Mouse (Mus musculus) limb, embryonic 15.5 days (tissue): ENCODE measurements around the gene Slco2a1. TPM values are rescaled to one million over a fixed set of nuclear protein-coding genes. Genes with fewer than 3 reads are reported as not detected.
A peak's percentile ranks its signal among the peaks of the same experiment; 100 is the strongest.
"Not testable (repeated sequence)": the region's sequence is repeated elsewhere in the genome, so short reads cannot be mapped to it uniquely, and the experiment has no call there.

Experiments
- ATAC-seq: fragments of 200-750 bp; cut with Nextera tagmentation; 2 replicates; pipeline ENCODE4 v1.8.0; 2017; ENCODE audit warnings: low read depth, moderate TSS enrichment; ENCODE audit not compliant: insufficient number of reproducible peaks, low FRiP score, low TSS enrichment
- H3K27ac ChIP-seq: fragments of 300-500 bp; sonication (generic); 2 replicates; pipeline ENCODE4 v1.5.1; 2015; ENCODE audit warnings: moderate library complexity, mild to moderate bottlenecking, inconsistent platforms
- H3K27me3 ChIP-seq: fragments of 300-500 bp; sonication (generic); 2 replicates; pipeline ENCODE4 v1.6.1; 2015; ENCODE audit warnings: inconsistent platforms
- H3K36me3 ChIP-seq: fragments of 300-500 bp; sonication (generic); 2 replicates; pipeline ENCODE4 v1.6.1; 2015; ENCODE audit warnings: inconsistent platforms
- H3K4me1 ChIP-seq: fragments of 300-500 bp; sonication (generic); 2 replicates; pipeline ENCODE4 v1.6.1; 2015; ENCODE audit warnings: inconsistent platforms
- H3K4me2 ChIP-seq: fragments of 300-500 bp; sonication (generic); 2 replicates; pipeline ENCODE4 v1.6.1; 2015; ENCODE audit warnings: mild to moderate bottlenecking, inconsistent platforms
- H3K4me3 ChIP-seq: fragments of 300-500 bp; sonication (generic); 2 replicates; pipeline ENCODE4 v1.5.1; 2015; ENCODE audit warnings: mild to moderate bottlenecking, inconsistent platforms
- H3K9ac ChIP-seq: fragments of 300-500 bp; sonication (generic); 2 replicates; pipeline ENCODE4 v1.6.1; 2015; ENCODE audit warnings: inconsistent platforms
- H3K9me3 ChIP-seq: fragments of 300-500 bp; sonication (generic); 2 replicates; pipeline ENCODE4 v1.6.1; 2016; ENCODE audit warnings: inconsistent platforms
- WGBS: fragments of 180-500 bp; shearing (Covaris S2); methylation state at CpG from one replicate; pipeline ENCODE4 v1.1.7; 2015; 5-methylcytosine and 5-hydroxymethylcytosine counted together
- polyA plus RNA-seq: library from polyadenylated mRNA; unstranded; fragments of >200 nt; fragmentation: Nextera tagmentation; extraction: Ambion mirVana; gene quantifications from 2 replicates; pipeline ENCODE4 v1.2.1, GENCODE M21; 2015

The Slco2a1 gene
- polyA plus RNA-seq, 1 experiment from 2014 or later = 6.2 TPM

- under 1% methylated on average over 19 of the region's 19 CpGs for WGBS
- peak overlapping the region; percentile 42 for H3K9ac ChIP-seq
- peak overlapping the region; percentile 46 for H3K4me3 ChIP-seq
- no peaks in the 10 kb centered on the region for H3K9me3 ChIP-seq
- no peaks in the 10 kb centered on the region for H3K27me3 ChIP-seq
- H3K4me2 ChIP-seq = peak overlapping the region; percentile 87
- no peaks in the 10 kb centered on the region for H3K36me3 ChIP-seq
- ATAC-seq = peak; percentile 79
- H3K4me1 ChIP-seq = peaks cover 9% of the 10 kb centered on the region
- H3K27ac ChIP-seq = no peak overlapping the region
Measured at GRCm38 (mm10) chr9:103092248-103092647, 103.7 kb downstream of the Slco2a1 start.

DNA sequence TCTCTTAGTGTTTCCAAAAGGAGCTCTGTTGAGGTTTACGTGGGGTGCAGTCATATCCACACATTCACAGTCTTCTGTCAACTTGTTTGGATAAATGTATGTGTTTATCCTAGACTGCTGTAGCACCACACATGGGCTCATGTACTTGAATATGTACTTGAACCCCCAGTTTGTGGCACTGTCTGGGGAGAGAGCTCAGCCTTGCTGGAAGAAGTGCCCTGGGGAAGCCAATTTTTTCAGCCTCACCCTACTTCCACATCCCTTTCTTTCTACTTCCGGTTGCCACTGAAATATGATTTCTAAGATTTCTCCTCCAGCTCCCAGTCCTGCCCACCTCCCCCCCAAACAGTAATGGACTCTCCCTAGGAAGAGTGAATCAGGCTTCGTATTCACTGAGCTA lies 105.2 kb downstream of the Slco2a1 start:
- ATAC-seq = no peak
- no peaks in the 10 kb centered on the region for H3K36me3 ChIP-seq
- no peaks in the 10 kb centered on the region for H3K27me3 ChIP-seq
- 82% methylated on average over 3 of the region's 3 CpGs for WGBS
- no peak overlapping the region for H3K4me3 ChIP-seq
- H3K4me1 ChIP-seq = peaks cover 9% of the 10 kb centered on the region
- no peaks in the 10 kb centered on the region for H3K9me3 ChIP-seq
- no peak overlapping the region for H3K27ac ChIP-seq
- no peak overlapping the region for H3K4me2 ChIP-seq
- no peak overlapping the region for H3K9ac ChIP-seq

- Histone ChIP-seq H3K4me2 (peak overlapping the region; percentile 39), H3K4me3 (peak overlapping the region; percentile 46), H3K27ac (peak overlapping the region; percentile 69; the same call in 1 of the 2 replicates), H3K27me3 (peaks cover 30% of the 10 kb centered on the region), H3K4me1 (peaks cover 24% of the 10 kb centered on the region)
- 11% methylated on average over 9 of the region's 14 CpGs for WGBS
- H3K9me3 ChIP-seq, ATAC-seq, H3K9ac ChIP-seq, H3K36me3 ChIP-seq: not testable (repeated sequence)
Measured at GRCm38 (mm10) chr9:103108341-103108798, 119.9 kb downstream of the Slco2a1 start.

GRCm38 (mm10) chr9:103108943-103109670 lies 120.6 kb downstream of the Slco2a1 start:
- H3K27ac ChIP-seq = peak overlapping the region; percentile 50; the same call in 1 of the 2 replicates

GRCm38 (mm10) chr9:103109911-103110310 lies 121.4 kb downstream of the Slco2a1 start:
- Histone ChIP-seq H3K36me3 (no peaks in the 10 kb centered on the region), H3K27me3 (peaks cover 46% of the 10 kb centered on the region), H3K4me3 (no peak overlapping the region), H3K9me3 (no peaks in the 10 kb centered on the region), H3K4me1 (peaks cover 26% of the 10 kb centered on the region), H3K27ac (no peak overlapping the region), H3K4me2 (no peak overlapping the region), H3K9ac (no peak overlapping the region)
- ATAC-seq = no peak
- 71% methylated on average over 2 of the region's 2 CpGs for WGBS

More at GRCm38 (mm10) chr9:103108943-103109670, 120.6 kb downstream of the Slco2a1 start:
- Histone ChIP-seq H3K9me3 (no peaks in the 10 kb centered on the region), H3K9ac (peak overlapping the region; percentile 33), H3K4me2 (peak overlapping the region; percentile 53), H3K4me3 (peak overlapping the region; percentile 46), H3K27me3 (peaks cover 38% of the 10 kb centered on the region), H3K36me3 (no peaks in the 10 kb centered on the region), H3K4me1 (peaks cover 26% of the 10 kb centered on the region)
- WGBS = 29% methylated on average over 18 of the region's 18 CpGs
- ATAC-seq = no peak

GRCm38 (mm10) chr9:103110727-103111501 lies 122.4 kb downstream of the Slco2a1 start:
- Histone ChIP-seq H3K9me3 (no peaks in the 10 kb centered on the region), H3K27me3 (peaks cover 49% of the 10 kb centered on the region), H3K27ac (no peak overlapping the region), H3K4me3 (peak overlapping the region; percentile 62), H3K4me2 (peak overlapping the region; percentile 94), H3K4me1 (peaks cover 26% of the 10 kb centered on the region), H3K36me3 (no peaks in the 10 kb centered on the region), H3K9ac (0 out of 2 replicates have a peak overlapping the region, but pooled peaks have one; percentile 61)
- ATAC-seq = no peak
- WGBS = 15% methylated on average over 18 of the region's 18 CpGs

- peaks cover 49% of the 10 kb centered on the region for H3K27me3 ChIP-seq
- H3K9ac ChIP-seq = peak within 1 kb of the TSS; percentile 61; the same call in 1 of the 2 replicates
- H3K4me3 ChIP-seq = peak within 1 kb of the TSS; percentile 62
- H3K36me3 ChIP-seq = no peaks in the 10 kb centered on the region
- under 1% methylated on average over 59 of the region's 81 CpGs for WGBS
- peaks cover 26% of the 10 kb centered on the region for H3K4me1 ChIP-seq
- no peak within 1 kb of the TSS for H3K27ac ChIP-seq
- ATAC-seq = 0 out of 2 replicates have a peak, but pooled peaks have one; percentile 46
- no peaks in the 10 kb centered on the region for H3K9me3 ChIP-seq
- peak within 1 kb of the TSS; percentile 94 for H3K4me2 ChIP-seq
Measured at GRCm38 (mm10) chr9:103111621-103112470, 123.3 kb downstream of the Slco2a1 start, which contains the start of gene Rab6b. Rab6b (plus strand) TSS chr9:103111787.

DNA sequence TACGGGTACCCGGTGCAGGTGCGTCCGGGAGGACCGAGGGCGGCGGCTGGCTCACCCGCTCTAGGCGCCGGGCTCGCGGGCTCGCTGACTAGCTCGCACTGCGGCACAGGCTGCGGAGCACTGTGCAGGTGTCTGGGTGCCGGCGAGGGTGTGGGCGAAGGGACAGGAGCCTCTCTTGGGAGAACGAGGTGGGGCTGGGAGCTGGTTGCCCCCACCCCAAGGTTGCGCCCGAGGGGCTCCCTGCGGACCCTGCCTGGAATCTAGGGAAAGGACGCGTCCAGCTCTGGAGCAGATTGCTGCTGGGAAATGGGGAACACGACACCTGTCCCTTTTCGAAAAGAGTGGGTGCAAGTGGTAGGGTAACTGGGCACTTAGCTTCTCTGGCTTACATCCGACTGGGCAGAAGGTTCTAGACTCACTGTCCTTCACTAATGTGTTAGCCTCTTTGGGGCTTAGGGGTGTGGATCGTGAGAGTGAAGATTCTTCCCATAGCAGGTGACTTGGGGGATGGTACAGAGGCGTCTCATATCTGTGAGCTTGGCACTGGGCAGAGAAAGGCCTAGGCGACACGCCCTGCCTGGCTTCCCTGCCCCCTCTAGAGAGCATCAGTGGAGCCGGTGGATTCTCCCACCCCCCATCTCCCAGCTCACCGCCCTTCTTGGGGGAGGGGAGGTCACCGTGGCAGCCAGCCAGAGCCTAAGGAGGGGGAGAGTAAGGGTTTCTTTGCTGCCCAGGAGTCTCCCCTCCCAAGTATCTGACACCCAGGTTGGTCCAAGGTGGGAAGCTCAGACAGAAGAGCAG lies 124.2 kb downstream of the Slco2a1 start:
- ATAC-seq = peak; percentile 16; the same call in 1 of the 2 replicates
- Histone ChIP-seq H3K27ac (no peak overlapping the region), H3K9me3 (no peaks in the 10 kb centered on the region), H3K4me1 (peaks cover 26% of the 10 kb centered on the region), H3K4me2 (peak overlapping the region; percentile 94), H3K4me3 (peak overlapping the region; percentile 62), H3K27me3 (peaks cover 49% of the 10 kb centered on the region), H3K36me3 (no peaks in the 10 kb centered on the region), H3K9ac (0 out of 2 replicates have a peak overlapping the region, but pooled peaks have one; percentile 61)
- WGBS = 2% methylated on average over 35 of the region's 35 CpGs

DNA sequence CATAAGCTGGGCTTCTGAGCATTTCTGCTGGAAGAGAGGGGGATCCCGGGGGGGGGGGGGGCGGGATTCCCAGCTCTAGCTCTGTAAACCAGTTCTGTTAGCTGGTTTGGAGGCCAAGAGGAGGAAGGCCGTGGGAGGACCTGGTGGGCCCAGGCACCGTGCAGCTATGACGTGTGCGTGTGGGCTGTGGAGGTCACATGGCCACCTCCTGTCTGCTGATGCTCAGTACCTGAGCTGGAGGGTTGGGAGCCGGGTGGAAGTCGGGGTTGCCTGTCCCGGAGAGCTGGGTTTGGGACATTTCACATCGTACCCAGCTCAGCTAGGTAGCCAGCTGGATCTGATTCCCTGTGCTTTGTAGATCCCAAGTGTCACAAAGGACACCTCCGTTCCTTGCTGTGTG lies 124.8 kb downstream of the Slco2a1 start:
- Histone ChIP-seq H3K9ac (no peak overlapping the region), H3K4me1 (peaks cover 26% of the 10 kb centered on the region), H3K27me3 (peaks cover 49% of the 10 kb centered on the region), H3K4me3 (no peak overlapping the region), H3K36me3 (no peaks in the 10 kb centered on the region), H3K9me3 (no peaks in the 10 kb centered on the region), H3K27ac (no peak overlapping the region), H3K4me2 (no peak overlapping the region)
- no peak for ATAC-seq
- WGBS = 44% methylated on average over 11 of the region's 11 CpGs

DNA sequence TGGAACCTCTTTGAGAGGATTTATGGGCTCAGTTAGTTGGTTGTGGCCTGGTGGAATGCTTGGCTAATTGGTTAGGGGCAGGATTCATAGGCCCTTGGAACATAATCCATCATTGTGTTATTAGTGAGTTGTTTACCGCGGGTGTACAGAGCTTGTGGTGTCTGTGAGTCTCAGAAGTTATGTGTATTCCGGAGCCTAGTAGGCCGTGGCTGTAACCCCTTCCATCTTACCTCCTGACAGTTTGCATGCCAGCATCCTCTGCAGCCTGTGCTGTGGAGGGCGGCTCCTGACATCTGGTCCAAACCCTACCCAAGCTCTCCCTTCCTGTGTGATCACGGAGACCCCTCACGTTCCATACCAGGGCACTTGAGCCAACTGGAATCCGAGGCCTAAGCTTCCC lies 125.8 kb downstream of the Slco2a1 start:
- no peak for ATAC-seq
- Histone ChIP-seq H3K4me2 (no peak overlapping the region), H3K27ac (no peak overlapping the region), H3K27me3 (peaks cover 49% of the 10 kb centered on the region), H3K9me3 (no peaks in the 10 kb centered on the region), H3K4me1 (peaks cover 26% of the 10 kb centered on the region), H3K36me3 (no peaks in the 10 kb centered on the region), H3K4me3 (no peak overlapping the region), H3K9ac (no peak overlapping the region)
- 54% methylated on average over 8 of the region's 8 CpGs for WGBS
